Mouse (Mus musculus): ENCODE results near the gene Exoc3l2.

Gene Exoc3l2

DNA sequence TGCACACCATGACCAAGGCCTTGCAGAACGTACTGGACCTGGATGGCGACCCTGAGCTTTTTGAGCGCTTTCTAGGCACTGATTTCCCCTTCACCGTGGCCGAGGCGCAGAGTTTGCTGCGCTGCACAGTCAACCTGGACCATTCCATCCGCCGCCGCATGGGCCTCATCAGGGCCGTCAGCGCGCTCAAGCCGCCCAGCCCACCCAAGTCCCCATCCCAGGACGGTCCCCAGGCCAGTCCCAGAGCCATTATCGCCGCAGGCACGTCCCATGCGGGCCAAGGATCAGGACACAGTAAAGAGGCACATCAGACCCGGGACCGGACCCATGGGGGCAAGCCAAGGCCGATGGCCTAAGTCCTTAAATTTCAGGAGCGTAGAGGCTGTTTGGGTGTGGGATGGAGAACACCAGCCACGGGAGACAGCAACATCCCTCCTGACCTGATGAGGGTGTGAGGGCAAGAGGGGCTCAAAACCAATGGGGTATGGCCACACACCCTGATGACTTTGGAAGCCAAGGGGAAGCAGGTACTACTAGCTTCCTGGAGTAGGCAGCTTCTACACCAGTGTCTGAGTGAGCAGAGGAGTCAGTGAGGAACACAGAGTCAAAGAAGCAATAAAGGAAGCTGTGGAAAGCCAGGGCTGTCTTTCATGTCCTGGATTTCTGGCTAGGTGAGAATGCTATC is 61.4 kb downstream of the Exoc3l2 start:
- DNase-seq, result no peak

DNA sequence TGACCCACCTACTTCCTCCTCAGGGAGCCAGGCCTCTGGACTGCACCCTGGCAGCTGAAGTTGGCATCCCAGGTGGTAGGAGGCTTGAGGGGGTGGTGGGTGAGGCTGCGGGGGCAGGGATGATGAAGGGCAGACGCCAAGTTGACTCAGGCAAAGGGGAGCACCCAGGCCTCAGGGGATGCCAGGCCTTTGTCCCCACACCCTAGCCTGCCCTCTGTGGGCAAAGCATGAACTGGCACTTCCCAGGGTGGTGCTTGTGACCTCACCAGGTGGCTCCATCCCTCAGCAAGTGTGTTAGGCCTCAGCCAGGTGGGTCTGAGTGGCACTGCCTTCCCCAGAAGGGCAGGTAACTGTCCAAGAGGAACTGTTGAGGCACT is 62.0 kb downstream of the Exoc3l2 start:
- DNase-seq, result no peak

DNA sequence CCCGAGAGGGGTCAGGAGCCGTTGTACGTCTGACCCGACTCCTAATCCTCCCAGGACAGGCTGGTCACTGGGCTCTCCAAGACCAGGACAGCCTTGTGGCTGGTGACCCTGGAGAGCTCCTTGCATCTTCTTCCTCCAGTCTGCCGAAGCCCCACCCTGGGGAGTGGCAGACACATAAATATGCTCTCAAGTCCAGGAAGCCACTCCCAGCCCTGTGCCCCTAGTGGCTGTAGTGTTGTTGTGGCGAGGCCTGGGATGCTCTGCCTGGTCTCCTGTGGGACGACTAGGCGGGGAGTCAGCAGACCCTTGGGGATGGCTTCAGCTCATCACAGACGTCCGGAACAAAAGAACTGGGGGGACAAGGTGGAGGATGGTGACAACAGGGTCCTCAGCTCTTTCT is 67.9 kb downstream of the Exoc3l2 start:
- DNase-seq, result no peak

DNA sequence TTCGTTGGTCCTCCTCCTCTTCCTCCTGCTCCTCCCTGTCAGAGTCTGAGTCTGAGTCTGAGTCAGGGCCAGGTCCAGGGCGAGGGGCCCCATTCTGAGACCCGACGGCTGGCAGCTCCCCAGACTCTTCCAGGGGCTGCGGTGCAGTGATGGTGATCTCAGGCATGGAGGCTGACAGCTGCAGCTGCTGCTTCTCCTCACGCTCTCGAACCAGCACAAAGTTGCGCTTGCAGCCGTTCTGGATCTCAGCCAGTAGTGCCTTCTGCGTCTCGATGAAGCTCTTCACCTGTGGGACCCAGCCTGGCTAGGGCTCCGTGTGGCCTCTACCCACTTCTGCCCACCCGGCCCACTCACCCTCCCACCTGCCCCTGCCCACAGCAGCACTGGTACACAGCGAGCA is 69.1 kb downstream of the Exoc3l2 start:
- DNase-seq, result no peak

DNA sequence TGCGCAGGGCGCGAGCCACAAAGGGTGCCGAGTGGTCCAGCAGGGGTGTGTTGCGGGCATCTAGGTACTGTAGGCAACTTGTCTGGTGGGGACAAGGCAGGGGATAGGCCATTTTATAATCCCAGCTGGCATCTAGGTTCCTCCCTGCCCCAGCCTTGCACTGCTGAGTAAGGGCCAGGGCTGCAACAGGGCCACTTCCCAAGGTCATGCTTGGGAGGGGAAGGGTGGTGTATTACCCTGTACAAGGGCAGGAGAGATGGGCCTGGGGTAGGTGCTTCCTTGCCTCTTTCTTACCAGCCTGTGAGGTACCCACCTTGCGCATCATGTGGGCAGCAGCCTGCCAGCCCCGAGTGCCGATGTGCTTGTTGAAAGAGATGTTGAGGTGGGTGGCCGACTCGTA is 71.5 kb downstream of the Exoc3l2 start:
- no peak for DNase-seq

DNA sequence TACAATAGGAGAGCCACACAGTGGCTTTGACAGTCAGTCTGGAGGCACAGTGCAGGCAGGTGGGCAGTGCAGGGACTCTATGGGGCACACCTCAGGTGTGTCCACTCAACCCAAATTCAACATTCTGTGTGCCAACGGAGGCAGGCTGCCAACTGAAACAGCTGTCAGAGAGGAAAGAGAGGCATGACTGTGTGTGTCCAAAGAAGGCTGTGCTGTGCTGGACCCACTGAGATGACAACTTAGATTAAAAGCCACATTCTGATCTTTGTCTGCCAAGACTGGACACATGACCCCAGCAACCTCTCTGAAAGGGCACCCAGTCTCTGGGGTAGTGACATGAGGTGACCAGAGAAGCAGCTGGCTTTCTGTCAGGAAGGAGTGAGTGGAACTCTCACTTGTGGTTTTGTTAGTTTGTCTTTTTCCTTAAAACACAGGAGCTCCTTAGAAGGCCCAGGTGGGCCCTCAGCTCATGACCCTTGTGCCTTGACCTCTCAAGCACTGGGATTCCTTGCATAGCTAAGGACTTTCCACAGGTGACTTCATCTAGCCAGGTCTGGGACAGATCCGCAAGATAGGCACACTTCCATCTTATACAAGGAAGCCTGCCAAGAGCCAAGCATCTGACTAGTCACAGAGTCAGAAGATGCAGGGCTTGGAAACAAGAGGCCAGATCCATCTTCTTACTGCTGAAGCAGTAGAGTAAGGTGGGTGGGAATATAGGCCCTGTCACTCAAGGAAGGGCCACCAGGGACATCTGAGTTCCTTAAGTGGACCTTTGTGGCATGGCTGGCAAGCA is 77.8 kb downstream of the Exoc3l2 start:
- DNase-seq, result peak in 1 of 2 experiments; percentile 57

DNA sequence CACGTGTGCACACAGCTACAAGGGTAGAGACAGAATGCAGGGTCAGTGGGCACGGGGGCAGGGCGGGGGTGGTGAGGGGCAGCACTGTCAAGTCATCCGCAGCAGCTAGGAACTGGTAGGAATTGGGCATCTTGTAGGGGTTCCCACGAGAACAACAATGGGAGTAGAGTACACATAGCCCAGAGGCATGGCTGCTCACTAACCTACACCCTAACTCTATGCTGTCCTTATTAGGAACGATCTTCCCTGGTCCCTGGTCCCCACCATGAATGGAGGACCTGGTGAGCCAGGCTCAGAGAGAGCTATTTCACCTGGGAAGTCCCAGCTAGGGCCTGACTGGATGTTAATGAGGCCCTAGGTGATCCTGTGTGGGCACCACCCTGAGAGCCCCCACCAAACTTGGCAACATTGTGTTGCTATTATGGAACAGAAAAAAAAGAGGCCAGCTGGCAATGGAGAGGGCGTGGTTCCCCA is 78.6 kb downstream of the Exoc3l2 start:
- no peak for DNase-seq

DNA sequence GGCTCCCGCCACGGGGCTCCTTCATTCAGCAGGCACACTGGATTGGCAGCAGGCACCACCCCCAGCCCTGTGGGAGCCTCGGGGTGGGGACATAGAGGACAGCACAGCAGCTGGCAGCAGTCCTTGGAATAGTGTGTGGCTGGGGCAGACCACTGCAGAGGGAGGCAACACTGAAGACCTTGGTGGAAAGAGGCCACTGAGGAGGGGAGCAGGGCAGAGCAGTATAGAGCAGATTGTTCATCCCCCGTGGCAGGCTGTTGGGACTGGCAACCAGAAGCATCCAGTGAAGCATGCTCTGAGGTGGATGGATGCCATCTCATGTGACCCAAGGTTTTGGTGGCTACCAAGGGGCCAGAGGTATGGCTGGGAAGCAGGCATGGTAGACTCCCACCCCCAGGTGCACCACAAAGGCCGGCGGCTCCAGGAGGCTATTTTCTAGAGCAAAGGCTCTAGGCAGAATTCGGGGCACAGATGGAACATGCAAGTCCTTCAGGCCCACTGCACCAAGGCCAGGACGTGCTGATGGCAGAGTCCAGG is 79.1 kb downstream of the Exoc3l2 start:
- peak; percentile 64 to 69 for DNase-seq

DNA sequence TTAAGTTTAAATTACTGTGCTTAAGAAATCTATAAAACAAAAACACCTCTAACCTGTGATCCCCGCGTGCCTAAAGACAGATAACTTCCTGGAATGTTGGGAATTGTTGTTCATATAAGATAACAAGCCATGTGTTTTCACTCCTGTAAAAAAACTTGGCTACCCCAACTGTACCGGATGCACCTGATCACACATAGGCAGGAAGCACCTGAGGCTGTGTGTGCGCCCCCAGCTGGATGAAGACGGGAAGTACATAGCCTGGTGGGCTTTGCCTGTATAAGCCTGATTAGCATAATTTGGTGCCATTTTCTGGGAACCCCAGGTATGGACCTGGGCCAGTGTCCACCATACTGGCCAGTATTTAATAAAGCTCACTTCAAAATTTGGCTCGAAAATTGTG is 80.5 kb downstream of the Exoc3l2 start:
- no peak for DNase-seq

DNA sequence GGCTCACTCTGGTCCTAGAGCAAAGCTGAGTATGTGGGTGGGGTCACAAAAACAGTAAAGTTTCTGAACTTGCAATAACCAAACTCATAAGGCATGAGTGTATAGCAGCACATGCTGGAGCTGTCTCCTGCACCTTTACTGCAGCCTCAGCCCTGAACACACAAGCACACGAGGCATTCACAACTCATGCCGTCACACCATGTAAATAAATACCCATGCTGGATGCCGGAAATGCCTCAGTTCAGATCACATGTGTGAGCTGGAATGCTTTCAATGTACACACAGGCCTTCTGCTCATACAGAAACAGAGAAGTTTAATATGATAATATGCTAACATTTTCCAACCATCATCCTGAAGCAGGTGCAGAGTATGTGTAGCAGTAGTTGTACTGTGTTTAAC is 82.9 kb downstream of the Exoc3l2 start:
- DNase-seq, result no peak

Measured in cerebellum, adult 18-20 months (tissue).